Mouse (Mus musculus): ENCODE results near the gene Lama4.

- TF ChIP-seq POLR2A (IDR thresholded peaks at IDR 0.05; ENCODE audit: borderline replicate concordance, low read depth, low read length) (no peak), CTCF (IDR thresholded peaks at IDR 0.05; ENCODE audit: low read depth, low read length) (no peak)
Measured at GRCm38 (mm10) chr10:39138761-39139160, 173.4 kb downstream of the Lama4 start.
